Mouse (Mus musculus) kidney, postnatal 10 days (tissue): Measurements from ENCODE around the gene Ptprcap.
"Not testable (repeated sequence)": the region's sequence is repeated elsewhere in the genome, so short reads cannot be mapped to it uniquely, and the experiment has no call there.

ENCODE experiments used
- DNase-seq: peaks from one replicate; pipeline ENCODE4 v3.0.0; 2021; ENCODE audit warnings: mixed read lengths

The Ptprcap gene

GRCm38 (mm10) chr19:4153232-4153654, at the start of gene Ptprcap:
Ptprcap (plus strand) TSS chr19:4153604.
- DNase-seq, result no peak

GRCm38 (mm10) chr19:4103792-4104191, 49.6 kb upstream of the Ptprcap start:
- DNase-seq, result no peak

GRCm38 (mm10) chr19:4104675-4105194, 48.7 kb upstream of the Ptprcap start:
- DNase-seq, result no peak

- DNase-seq, result no peak
Observed at GRCm38 (mm10) chr19:4106654-4107053, 46.8 kb upstream of the Ptprcap start.

- no peak for DNase-seq
Observed at GRCm38 (mm10) chr19:4108535-4108934, 44.9 kb upstream of the Ptprcap start.

DNA sequence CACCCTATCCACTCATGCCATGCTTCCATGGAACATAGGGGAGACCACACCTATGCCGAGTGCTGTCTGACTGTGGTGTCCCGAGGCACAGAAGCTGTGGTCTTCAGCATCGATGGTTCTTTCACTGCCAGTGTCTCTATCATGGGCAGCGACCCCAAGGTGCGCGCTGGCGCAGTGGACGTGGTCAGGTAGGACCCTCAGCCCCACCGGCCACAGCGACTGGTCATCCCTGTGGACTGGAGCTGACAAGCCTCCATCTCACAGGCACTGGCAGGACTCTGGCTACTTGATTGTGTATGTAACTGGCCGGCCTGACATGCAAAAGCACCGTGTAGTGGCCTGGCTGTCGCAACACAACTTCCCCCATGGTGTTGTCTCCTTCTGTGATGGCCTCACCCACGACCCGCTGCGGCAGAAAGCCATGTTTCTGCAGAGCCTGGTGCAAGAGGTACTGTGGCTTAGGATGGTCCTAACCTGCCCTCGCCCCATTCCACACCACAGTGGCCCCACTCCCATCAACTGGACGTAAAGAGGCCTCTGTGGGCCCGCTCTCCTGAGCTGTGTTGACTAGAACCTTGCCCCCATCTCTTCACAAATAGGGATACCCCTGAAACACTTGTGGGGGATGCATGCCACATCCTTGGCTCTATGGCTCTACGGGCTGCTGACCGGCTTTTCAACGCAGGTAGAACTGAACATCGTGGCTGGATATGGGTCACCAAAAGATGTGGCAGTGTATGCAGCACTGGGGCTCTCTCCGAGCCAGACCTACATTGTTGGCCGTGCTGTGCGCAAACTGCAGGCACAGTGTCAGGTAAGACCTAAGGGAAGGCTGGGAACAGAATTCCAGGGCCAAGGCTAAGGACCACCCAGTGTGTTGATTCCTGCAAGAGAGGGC, 41.1 kb upstream of the Ptprcap start:
- DNase-seq, result peak; percentile 18

DNA sequence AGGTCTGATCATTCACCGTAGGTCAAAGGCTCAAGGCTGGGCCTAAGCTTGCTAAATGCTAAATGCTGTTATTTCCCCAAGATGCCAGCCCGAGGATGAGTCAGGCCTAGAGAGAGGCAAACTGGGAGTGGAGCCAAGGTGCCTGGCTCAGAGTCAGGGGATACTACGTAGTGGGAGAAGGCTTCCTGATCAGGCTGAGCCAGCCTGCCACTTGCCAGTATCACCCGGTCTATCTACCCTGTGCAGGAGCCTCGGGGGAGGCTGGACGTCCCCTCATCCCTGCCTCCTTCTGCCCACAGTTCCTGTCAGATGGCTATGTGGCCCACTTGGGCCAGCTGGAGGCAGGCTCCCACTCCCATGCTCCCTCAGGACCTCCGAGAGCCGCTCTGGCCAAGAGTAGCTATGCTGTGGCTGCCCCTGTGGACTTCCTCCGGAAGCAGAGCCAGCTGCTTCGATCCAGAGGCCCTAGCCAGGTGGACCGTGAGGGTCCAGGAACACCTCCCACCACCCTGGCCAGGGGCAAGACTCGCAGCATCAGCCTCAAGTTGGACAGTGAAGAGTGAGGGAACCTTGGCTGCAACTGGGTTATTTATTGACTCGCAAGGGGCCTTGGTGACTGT, 40.1 kb upstream of the Ptprcap start:
- DNase-seq, result peak; percentile 85

GRCm38 (mm10) chr19:4113806-4114230, 39.6 kb upstream of the Ptprcap start:
- DNase-seq, result peak; percentile 53

DNA sequence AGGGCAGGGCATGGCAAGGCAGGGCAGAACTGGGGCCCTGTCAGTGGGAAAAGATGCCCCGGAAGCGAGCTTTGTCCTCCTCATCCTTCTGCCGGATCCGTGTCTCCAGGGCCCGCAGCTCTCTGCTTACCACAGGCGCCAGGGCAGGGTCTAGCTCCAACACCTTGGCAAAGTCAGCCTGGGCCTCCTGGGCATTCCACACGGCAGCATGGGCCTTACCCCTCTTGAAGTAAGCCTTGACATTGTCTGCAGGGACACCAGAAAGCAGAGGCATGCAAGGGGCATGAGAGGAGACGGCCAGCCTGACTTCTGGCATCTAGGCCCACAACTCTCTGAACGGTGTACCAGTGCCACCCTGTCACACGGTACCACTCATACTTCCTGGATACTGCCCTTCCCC, 38.9 kb upstream of the Ptprcap start:
- peak; percentile 13 for DNase-seq

GRCm38 (mm10) chr19:4115144-4115543, 38.3 kb upstream of the Ptprcap start:
- no peak for DNase-seq

DNA sequence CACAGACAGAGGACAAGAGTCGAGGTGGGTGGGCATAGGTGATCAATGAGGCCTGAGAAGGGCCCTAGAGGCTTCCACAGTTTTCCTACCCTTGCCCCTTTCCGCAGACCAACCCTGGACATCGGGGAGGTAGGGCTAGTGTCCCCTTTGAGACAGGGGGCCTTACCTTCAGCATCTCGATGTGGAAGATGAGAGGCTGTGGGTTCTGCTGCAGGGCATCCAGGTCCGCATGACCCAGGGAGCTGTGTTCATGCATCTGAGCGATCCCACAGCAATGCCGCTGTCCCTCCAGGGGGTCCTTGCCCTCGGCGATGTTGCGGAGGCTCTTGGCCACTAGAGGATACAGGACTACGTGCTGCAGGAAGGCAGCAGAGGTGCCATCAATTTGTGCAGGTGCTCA, 37.6 kb upstream of the Ptprcap start:
- DNase-seq, result no peak

- DNase-seq, result no peak
Observed at GRCm38 (mm10) chr19:4117006-4117405, 36.4 kb upstream of the Ptprcap start.

DNA sequence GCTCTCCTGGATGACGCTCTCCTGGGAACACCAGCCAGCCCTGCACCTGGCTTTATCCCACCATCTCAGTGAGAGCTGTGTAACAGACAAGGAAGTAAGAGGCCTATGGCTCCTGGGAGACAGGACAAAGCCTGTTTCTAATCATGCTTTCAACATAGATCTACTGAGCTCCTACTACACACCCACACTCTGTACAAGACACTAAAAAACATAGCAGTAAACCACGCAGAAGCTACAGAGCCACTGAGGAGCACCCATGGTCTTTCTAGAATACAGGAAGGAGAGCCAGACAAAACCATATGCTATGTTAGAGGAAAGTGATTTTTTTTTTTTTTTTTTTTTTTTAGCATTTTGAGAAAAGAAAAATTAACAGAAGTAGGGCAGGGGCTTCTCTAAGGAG, 35.1 kb upstream of the Ptprcap start:
- no peak for DNase-seq

DNA sequence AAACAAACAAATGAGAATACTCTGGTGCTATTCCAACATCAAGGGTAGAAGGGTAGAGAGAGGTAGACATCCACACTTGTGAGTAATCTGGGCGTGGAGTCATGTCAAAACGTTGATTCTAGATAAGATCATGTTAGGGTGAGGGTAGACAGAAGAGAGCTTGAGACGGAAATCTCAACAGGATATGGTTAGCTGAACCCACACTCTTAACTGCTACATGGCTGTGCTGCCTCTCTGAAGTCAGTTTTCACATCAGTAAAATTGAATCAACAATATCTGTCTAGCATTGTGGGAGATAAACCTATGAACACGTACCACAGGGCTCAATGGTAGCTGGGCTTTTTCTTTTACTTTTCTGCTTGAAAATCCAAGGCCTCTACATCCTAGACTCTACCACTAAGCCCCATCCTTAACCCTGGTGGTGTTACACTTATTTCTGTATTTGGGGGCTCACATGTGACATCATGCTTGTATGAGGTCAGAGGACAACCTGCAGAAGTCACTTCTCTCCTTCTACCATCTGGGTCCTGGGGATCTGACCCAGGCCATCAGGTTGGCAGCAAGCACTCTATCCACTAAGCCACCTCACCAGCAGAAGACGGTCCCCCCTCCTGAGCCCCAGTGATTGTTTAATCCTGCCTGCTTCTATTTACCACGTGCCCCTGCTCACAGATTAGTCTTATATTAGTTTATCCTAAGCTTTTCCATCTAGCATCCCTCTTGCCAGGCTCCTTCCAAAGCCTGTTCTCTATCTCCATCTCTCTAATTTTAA, 33.5 kb upstream of the Ptprcap start:
- no peak for DNase-seq

DNA sequence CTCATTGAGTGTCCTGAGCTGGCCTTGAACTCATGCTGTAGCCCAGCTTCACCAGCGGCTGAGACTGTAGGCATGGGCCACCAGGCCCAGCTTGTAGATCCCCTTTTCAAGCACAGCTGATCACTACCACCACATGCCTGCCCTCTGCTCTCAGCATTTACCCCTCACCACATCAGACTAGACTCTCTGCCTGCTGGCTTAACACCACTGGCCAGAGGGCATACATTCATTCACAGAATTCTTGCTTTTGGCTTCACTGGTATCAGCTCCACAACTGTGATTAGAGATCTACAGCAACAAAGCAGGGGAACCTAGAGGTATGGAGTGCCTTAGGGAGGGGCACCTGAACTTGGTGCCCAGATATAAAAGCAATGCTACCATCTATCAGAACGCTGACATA, 32.9 kb upstream of the Ptprcap start:
- no peak for DNase-seq

- DNase-seq, result peak; percentile 99
Observed at GRCm38 (mm10) chr19:4121097-4121805, 32.2 kb upstream of the Ptprcap start.

GRCm38 (mm10) chr19:4121896-4122295, 31.5 kb upstream of the Ptprcap start:
- DNase-seq, result not testable (repeated sequence)

GRCm38 (mm10) chr19:4122411-4123370, 30.7 kb upstream of the Ptprcap start:
- DNase-seq, result no peak

GRCm38 (mm10) chr19:4124432-4124831, 29.0 kb upstream of the Ptprcap start:
- no peak for DNase-seq

- not testable (repeated sequence) for DNase-seq
Observed at GRCm38 (mm10) chr19:4125268-4125667, 28.1 kb upstream of the Ptprcap start.
